Mouse (Mus musculus) intestine, postnatal 0 days (tissue): Measurements from ENCODE around the gene Zdhhc7. TPM values are rescaled to one million over a fixed set of nuclear protein-coding genes. Genes with fewer than 3 reads are reported as not detected.

Experiments
- ATAC-seq: fragments of 200-750 bp; cut with Nextera tagmentation; 2 replicates; pipeline ENCODE4 v1.8.0; 2017; ENCODE audit warnings: mild to moderate bottlenecking, moderate TSS enrichment, moderate library complexity
- H3K27ac ChIP-seq: fragments of 300-500 bp; sonication (generic); 2 replicates; pipeline ENCODE4 v1.5.1; 2014; ENCODE audit warnings: mild to moderate bottlenecking, low read depth, low read length, moderate library complexity
- H3K27me3 ChIP-seq: fragments of 300-500 bp; sonication (generic); replicated peaks from 2 replicates; pipeline ENCODE4 v1.6.1; 2014; ENCODE audit warnings: low read length, mixed read lengths; ENCODE audit not compliant: control insufficient read depth, insufficient read depth
- H3K36me3 ChIP-seq: fragments of 300-500 bp; sonication (generic); 2 replicates; pipeline ENCODE4 v1.6.1; 2014; ENCODE audit warnings: mild to moderate bottlenecking, moderate library complexity; ENCODE audit not compliant: control insufficient read depth, insufficient read depth
- H3K4me1 ChIP-seq: fragments of 300-500 bp; sonication (generic); replicated peaks from 2 replicates; pipeline ENCODE4 v1.6.1; 2014; ENCODE audit warnings: antibody characterized with exemption, low read length, mixed read lengths; ENCODE audit not compliant: control insufficient read depth, insufficient read depth
- H3K4me2 ChIP-seq: fragments of 300-500 bp; sonication (generic); replicated peaks from 2 replicates; pipeline ENCODE4 v1.6.1; 2014; ENCODE audit warnings: low read depth, mild to moderate bottlenecking, moderate library complexity
- H3K4me3 ChIP-seq: fragments of 300-500 bp; sonication (generic); 2 replicates; pipeline ENCODE4 v1.5.1; 2014; ENCODE audit warnings: low read depth, low read length
- H3K9ac ChIP-seq: fragments of 300-500 bp; sonication (generic); 2 replicates; pipeline ENCODE4 v1.6.1; 2014; ENCODE audit warnings: mild to moderate bottlenecking, low read depth, low read length
- H3K9me3 ChIP-seq: fragments of 300-500 bp; sonication (generic); 2 replicates; pipeline ENCODE4 v1.6.1; 2016; ENCODE audit warnings: mixed run types; ENCODE audit not compliant: control insufficient read depth
- CTCF ChIP-seq: sonication (generic); IDR thresholded peaks from 2 replicates; pipeline ENCODE4 v1.5.1; 2016; ENCODE audit warnings: low read depth, mild to moderate bottlenecking, control low read depth, antibody characterized with exemption, moderate library complexity
- WGBS: fragments of 180-500 bp; shearing (Covaris S2); extraction: QIAGEN DNeasy Blood & Tissue Kit; methylation state at CpG from one replicate; pipeline ENCODE4 v1.1.7; 2014; 5-methylcytosine and 5-hydroxymethylcytosine counted together
- polyA plus RNA-seq: library from polyadenylated mRNA; unstranded; fragments of >200 nt; fragmentation: Nextera tagmentation; extraction: Ambion mirVana; gene quantifications from 2 replicates; pipeline ENCODE4 v1.2.1, GENCODE M21; 2015

Zdhhc7 gene
- polyA plus RNA-seq, 1 experiment from 2014 or later = 39.4 TPM

GRCm38 (mm10) chr8:120038741-120039140 lies 62.5 kb downstream of the Zdhhc7 start:
- no peak for TF ChIP-seq CTCF
- Histone ChIP-seq H3K27ac (no peak overlapping the region), H3K9me3 (no peaks in the 10 kb centered on the region), H3K9ac (no peak overlapping the region), H3K36me3 (no peaks in the 10 kb centered on the region), H3K4me2 (no peak overlapping the region), H3K27me3 (no peaks in the 10 kb centered on the region), H3K4me3 (no peak overlapping the region), H3K4me1 (peaks cover 4% of the 10 kb centered on the region)
- WGBS = 92% methylated on average over 12 of the region's 12 CpGs
- no peak for ATAC-seq

GRCm38 (mm10) chr8:120037611-120038010 lies 63.7 kb downstream of the Zdhhc7 start:
- Histone ChIP-seq H3K9ac (no peak overlapping the region), H3K36me3 (no peaks in the 10 kb centered on the region), H3K27ac (no peak overlapping the region), H3K4me1 (peaks cover 4% of the 10 kb centered on the region), H3K27me3 (no peaks in the 10 kb centered on the region), H3K9me3 (no peaks in the 10 kb centered on the region), H3K4me3 (no peak overlapping the region), H3K4me2 (no peak overlapping the region)
- 88% methylated on average over 8 of the region's 8 CpGs for WGBS
- TF ChIP-seq CTCF = no peak
- no peak for ATAC-seq

- Histone ChIP-seq H3K36me3 (no peaks in the 10 kb centered on the region), H3K4me3 (no peak overlapping the region), H3K9me3 (no peaks in the 10 kb centered on the region), H3K4me2 (no peak overlapping the region), H3K4me1 (peaks cover 4% of the 10 kb centered on the region), H3K27me3 (no peaks in the 10 kb centered on the region), H3K27ac (no peak overlapping the region), H3K9ac (no peak overlapping the region)
- TF ChIP-seq CTCF = no peak
- 67% methylated on average over 15 of the region's 15 CpGs for WGBS
- ATAC-seq = no peak
Measured at GRCm38 (mm10) chr8:120037199-120037598, 64.1 kb downstream of the Zdhhc7 start.

- Histone ChIP-seq H3K27me3 (no peaks in the 10 kb centered on the region), H3K27ac (no peak overlapping the region), H3K36me3 (no peaks in the 10 kb centered on the region), H3K4me1 (peaks cover 4% of the 10 kb centered on the region), H3K4me3 (no peak overlapping the region), H3K9me3 (no peaks in the 10 kb centered on the region), H3K9ac (no peak overlapping the region), H3K4me2 (no peak overlapping the region)
- no peak for TF ChIP-seq CTCF
- ATAC-seq = no peak
- 59% methylated on average over 4 of the region's 4 CpGs for WGBS
Measured at GRCm38 (mm10) chr8:120036578-120036977, 64.7 kb downstream of the Zdhhc7 start.

GRCm38 (mm10) chr8:120036111-120036510 lies 65.2 kb downstream of the Zdhhc7 start:
- TF ChIP-seq CTCF = no peak
- Histone ChIP-seq H3K9me3 (no peaks in the 10 kb centered on the region), H3K27me3 (no peaks in the 10 kb centered on the region), H3K36me3 (no peaks in the 10 kb centered on the region), H3K4me3 (no peak overlapping the region), H3K4me1 (peaks cover 4% of the 10 kb centered on the region), H3K4me2 (no peak overlapping the region), H3K27ac (no peak overlapping the region), H3K9ac (no peak overlapping the region)
- no peak for ATAC-seq
- 8% methylated on average over 9 of the region's 9 CpGs for WGBS

GRCm38 (mm10) chr8:120034471-120034870 lies 66.8 kb downstream of the Zdhhc7 start:
- H3K9me3 ChIP-seq = no peaks in the 10 kb centered on the region
- no peak overlapping the region for H3K9ac ChIP-seq
- TF ChIP-seq CTCF = no peak
- no peak for ATAC-seq
- no peak overlapping the region for H3K27ac ChIP-seq
- no peaks in the 10 kb centered on the region for H3K27me3 ChIP-seq
- peaks cover 4% of the 10 kb centered on the region; the same call in 1 of the 2 replicates for H3K36me3 ChIP-seq
- H3K4me3 ChIP-seq = no peak overlapping the region
- H3K4me1 ChIP-seq = peaks cover 4% of the 10 kb centered on the region
- WGBS = 66% methylated on average over 6 of the region's 6 CpGs
- no peak overlapping the region for H3K4me2 ChIP-seq
